Mouse (Mus musculus) bone marrow macrophage, adult 2 months (primary cell): Measurements from ENCODE around the gene G0s2. TPM values are rescaled to one million over a fixed set of nuclear protein-coding genes. Genes with fewer than 3 reads are reported as not detected.
"Not testable (repeated sequence)": the region's sequence is repeated elsewhere in the genome, so short reads cannot be mapped to it uniquely, and the experiment has no call there.

ENCODE experiments used
- H3K27ac ChIP-seq: 2 replicates; pipeline ENCODE4 v1.5.1; 2012; ENCODE audit warnings: low read depth, low read length; ENCODE audit not compliant: insufficient read depth
- H3K4me1 ChIP-seq: 2 replicates; pipeline ENCODE4 v1.6.1; 2012; ENCODE audit warnings: low read length; ENCODE audit not compliant: control insufficient read depth, insufficient read depth
- H3K4me3 ChIP-seq: 2 replicates; pipeline ENCODE4 v1.5.1; 2012; ENCODE audit warnings: mild to moderate bottlenecking, low read length, moderate library complexity; ENCODE audit not compliant: insufficient read depth
- CTCF ChIP-seq: IDR thresholded peaks from 2 replicates; pipeline ENCODE4 v1.5.1; 2012; ENCODE audit warnings: low read depth, mild to moderate bottlenecking, low read length, moderate library complexity
- POLR2A ChIP-seq: IDR thresholded peaks from 2 replicates; pipeline ENCODE4 v1.6.1; 2012; ENCODE audit warnings: mild to moderate bottlenecking, low read depth, low read length, borderline replicate concordance
- polyA plus RNA-seq: library from polyadenylated mRNA; stranded (reverse); fragments of >200 nt; gene quantifications from 2 replicates; pipeline ENCODE4 v1.2.4, GENCODE M21; 2012; ENCODE audit not compliant: missing spikeins, insufficient read depth, insufficient read length

The G0s2 gene
- polyA plus RNA-seq, 1 experiment = not detected

DNA sequence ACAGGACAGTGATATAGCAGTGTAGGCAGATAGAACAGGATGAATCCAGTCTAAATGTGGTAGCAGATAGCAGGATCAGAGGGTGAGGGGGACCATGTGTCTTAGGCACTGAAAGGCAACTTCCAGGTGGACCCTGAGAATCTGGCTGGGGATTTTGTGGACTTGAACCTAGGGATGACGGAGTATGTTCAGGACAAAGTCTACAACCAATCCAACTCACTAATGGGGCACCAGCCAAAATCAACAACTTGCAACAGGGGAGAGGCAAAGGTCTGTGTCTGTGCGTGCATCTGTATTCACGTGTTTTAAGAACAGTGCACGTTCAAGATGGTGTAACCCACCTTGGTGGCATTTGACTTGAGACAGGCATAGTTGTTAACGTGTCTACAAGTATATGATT is 16.9 kb upstream of the G0s2 start:
- Histone ChIP-seq H3K4me1 (no peaks in the 10 kb centered on the region), H3K27ac (no peak overlapping the region), H3K4me3 (no peak overlapping the region)
- no peak for TF ChIP-seq CTCF
- no peak for TF ChIP-seq POLR2A

DNA sequence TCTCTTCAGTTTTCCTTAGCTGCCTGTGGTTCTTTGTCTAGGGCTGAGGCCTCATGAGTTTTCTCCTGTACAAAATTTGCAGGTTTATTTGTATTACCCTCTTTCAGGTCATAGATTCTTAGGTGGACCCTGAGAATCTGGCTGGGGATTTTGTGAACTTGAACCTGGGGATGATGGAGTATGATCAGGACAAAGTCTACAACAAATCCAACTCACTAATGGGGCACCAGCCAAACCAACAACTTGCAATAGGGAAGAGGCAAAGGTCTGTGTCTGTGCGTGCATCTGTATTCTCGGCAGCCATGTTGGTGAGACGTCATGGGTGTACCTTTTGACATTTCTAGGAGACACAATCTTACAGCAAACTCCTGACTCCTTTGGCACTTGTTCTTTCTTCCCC is 16.1 kb upstream of the G0s2 start:
- Histone ChIP-seq H3K4me3 (no peak overlapping the region), H3K4me1 (no peaks in the 10 kb centered on the region), H3K27ac (no peak overlapping the region)
- no peak for TF ChIP-seq POLR2A
- no peak for TF ChIP-seq CTCF

DNA sequence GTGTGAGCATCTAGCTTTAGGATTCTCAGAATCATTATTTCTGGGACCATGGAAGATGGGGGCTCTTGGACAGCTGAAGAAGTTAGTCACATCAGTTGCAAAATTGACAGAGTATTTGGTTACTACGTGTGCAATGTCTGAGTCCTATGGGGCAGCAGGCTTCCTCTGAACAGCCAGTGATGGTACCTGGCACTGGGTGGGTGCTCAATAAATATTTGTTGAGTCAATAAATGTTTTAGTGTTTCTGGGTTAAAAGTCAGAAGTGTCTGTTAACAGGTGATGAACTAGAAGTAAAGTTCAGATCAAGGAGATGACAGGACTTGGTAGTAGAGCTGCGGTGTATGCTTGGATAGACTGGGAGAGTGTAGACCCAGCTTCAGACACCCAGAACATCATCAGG is 14.6 kb upstream of the G0s2 start:
- Histone ChIP-seq H3K4me3 (no peak overlapping the region), H3K27ac (no peak overlapping the region), H3K4me1 (no peaks in the 10 kb centered on the region)
- TF ChIP-seq CTCF = no peak
- no peak for TF ChIP-seq POLR2A

DNA sequence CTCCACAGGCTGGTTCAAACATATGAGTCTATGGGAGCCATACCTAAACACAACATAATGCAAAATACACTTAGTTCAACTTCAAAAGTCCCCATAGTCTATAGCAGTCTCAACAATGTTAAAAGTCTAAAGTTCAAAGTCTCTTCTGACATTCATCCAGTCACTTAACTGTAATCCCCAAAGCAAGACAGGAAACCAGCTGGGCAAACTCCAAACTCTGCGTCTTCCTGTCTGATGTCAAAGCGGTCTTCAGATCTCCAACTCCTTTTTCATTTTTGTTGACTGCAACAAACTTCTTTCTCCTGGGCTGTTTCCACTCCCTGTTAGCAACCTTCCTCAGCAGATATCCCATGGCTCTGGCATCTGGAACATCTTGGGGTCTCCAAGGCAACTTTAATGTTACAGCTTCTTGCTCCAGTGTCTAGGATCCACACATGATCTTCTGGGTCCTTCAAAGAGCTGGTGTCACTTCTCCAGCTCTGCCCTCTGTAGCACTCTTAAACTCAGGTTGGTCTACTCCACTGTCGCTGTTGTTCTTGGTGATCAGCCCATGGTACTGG is 12.8 kb upstream of the G0s2 start:
- not testable (repeated sequence) for H3K4me3 ChIP-seq, H3K27ac ChIP-seq, H3K4me1 ChIP-seq

DNA sequence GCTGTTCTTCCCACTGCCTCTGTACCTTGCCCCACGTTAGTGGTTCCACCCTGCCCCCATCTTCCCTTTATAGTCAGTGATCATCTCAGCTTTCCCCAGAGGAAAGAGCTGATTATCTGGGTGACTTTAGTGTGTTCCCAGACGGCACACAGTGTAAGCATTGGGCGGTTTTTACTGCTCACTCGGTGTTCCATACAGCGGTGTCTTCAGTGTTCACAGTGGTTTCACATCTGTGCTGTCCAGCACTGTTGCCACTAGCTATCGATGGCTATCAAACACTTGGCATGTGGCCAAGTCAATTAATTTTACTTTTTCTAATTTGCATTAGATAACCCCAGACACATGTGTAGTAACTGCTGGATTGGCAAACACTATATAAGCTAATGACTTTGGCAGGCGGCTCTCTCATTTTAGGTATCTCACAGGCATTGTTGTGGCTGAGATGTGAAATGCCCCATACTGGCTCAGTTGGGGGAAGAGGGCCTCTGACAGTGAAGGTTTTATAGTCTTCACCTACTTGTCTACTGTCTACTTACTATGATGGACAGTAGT is 11.3 kb upstream of the G0s2 start:
- no peak overlapping the region for H3K4me3 ChIP-seq
- no peak for TF ChIP-seq CTCF
- no peak for TF ChIP-seq POLR2A
- no peaks in the 10 kb centered on the region for H3K4me1 ChIP-seq
- H3K27ac ChIP-seq = no peak overlapping the region

DNA sequence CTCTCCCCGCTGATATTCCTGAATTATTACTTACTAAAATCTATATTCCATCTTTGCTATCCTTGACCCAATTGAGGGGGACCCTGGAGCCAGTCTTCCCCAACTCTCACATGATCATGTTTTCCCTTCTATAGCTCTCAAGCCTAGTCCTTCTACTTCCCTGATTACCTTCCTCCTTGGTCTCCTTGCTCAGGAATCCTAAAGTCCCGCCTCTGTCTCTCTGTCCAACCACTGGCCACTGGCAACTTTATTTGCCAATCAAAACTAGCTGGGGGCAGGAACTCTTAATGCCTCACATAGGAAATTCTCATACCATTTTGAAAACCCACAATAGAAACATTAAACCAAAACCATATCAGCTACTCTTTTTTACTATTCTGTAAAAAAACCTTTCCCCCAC is 8.3 kb upstream of the G0s2 start:
- no peak overlapping the region for H3K27ac ChIP-seq
- TF ChIP-seq POLR2A (no peak), CTCF (no peak)
- H3K4me3 ChIP-seq = no peak overlapping the region
- no peaks in the 10 kb centered on the region for H3K4me1 ChIP-seq

DNA sequence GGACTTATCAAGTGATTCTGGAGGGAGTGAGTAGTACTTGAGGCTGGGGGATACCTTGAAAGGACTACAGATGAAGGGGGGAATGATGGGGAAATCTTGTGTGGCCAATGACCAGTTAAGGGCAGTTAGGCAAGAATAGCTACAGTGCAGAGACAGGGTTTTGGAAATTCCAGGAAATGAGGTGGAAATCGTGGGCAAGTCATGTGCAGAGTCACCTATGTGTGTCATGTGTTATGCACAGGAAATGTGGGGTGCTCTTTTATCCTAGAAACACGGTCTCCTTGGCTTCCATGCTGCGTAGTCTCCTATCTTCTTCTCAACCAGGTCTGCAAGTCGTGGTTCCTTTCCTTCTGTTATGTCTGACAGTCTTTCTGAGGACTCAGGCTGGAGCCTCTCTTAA is 6.5 kb upstream of the G0s2 start:
- Histone ChIP-seq H3K4me3 (no peak overlapping the region), H3K4me1 (peaks cover 4% of the 10 kb centered on the region; the same call in 1 of the 2 replicates), H3K27ac (no peak overlapping the region)
- no peak for TF ChIP-seq POLR2A
- TF ChIP-seq CTCF = no peak

DNA sequence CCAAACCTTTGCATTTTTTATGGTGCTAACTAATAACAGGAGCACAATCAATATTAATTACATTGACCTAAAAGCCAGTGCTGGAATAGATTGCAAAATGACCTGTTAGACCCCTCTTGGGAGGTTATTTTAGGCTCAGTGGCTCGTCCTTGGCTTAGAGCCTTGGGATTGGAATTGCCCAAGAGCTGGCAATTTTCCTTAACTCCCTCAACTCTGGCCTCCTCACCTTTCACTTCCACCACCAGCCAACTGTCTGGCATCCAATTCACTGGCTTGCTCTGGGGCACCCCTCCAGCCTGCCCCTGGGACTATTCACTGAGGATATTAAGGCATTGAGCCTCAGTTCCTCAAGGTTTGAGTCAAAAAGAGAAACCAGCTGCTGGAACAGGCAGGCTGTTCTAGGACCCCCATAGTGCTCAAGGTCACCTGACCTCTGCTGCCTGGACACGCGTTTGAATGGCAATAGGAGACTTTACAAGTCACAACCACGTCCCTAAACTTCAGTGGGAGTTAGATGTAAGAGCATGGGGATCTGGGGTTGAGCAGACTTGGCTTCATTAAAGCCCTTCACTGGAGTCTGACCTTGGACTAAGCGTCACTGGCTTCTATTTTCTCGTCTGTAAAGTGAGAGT is 5.5 kb upstream of the G0s2 start:
- TF ChIP-seq POLR2A (no peak), CTCF (no peak)
- Histone ChIP-seq H3K4me1 (peaks cover 5% of the 10 kb centered on the region; the same call in 1 of the 2 replicates), H3K4me3 (no peak overlapping the region), H3K27ac (no peak overlapping the region)

DNA sequence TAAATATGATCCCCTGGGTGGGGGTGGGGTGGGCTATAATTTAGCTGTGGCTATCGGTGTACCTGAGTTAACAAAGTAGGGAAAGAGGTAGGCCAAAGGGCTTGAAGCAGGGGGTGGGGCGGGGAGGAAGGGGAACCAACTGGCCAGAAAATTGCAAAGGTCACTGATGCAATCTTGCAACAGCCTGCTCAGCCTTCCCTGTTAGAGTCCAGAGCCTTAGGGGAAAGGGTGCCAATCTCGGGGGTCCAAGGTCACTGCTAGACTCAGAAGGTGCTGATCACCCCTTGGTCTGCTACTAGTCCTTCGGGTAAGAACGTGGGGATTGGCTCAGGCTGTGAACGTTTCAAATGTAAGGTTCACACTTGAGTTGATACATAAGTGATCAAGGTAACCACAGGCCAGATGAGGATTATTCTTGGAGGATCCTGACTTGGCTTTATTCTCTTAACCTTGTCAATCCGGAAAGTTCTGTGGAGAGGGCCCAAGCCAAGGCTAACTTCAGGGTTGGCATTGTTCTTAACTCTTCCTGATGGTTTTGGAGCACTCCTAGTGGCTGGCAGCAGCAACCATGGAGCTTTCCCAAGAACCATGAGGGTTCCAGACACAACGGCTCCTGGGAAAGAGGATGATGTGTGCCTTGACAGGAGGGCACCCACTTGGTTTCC is 1.5 kb upstream of the G0s2 start:
- Histone ChIP-seq H3K4me3 (no peak overlapping the region), H3K4me1 (peaks cover 13% of the 10 kb centered on the region), H3K27ac (no peak overlapping the region)
- no peak for TF ChIP-seq CTCF
- no peak for TF ChIP-seq POLR2A
